Mouse (Mus musculus): ENCODE results near the gene Gm45711. TPM values are rescaled to one million over a fixed set of nuclear protein-coding genes. Genes with fewer than 3 reads are reported as not detected.
"Not testable (repeated sequence)": the region's sequence is repeated elsewhere in the genome, so short reads cannot be mapped to it uniquely, and the experiment has no call there.

Gene Gm45711
- polyA plus RNA-seq, 1 experiment from 2014 or later = not detected

DNA sequence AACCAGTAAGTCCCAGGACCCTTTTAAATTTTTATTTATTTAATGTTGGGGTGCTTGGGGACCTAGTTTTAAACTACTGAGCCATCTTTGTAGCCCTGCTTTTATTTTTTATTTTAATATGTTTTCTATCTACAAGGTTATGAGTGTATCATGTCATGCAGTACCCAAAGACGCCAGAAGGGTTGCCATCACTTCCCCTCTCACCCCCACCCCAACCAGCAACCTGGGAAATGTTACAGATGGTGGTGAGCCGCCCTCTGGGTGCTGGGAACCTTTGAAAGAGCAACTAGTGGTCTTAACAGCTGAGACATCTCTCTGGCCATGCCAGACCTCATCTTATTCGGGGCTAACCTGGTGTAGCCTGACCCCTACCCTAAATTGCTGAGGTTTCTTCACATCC lies 28.0 kb upstream of the Gm45711 start:
- 36% methylated on average over 3 of the region's 3 CpGs for WGBS
- Histone ChIP-seq H3K9ac (replicated peaks; ENCODE audit: low read length) (no peak overlapping the region), H3K4me1 (ENCODE audit: control insufficient read depth, insufficient read depth, low read length) (no peaks in the 10 kb centered on the region), H3K27me3 (ENCODE audit: control insufficient read depth, insufficient read depth, low read length) (no peaks in the 10 kb centered on the region), H3K9me3 (replicated peaks; ENCODE audit: control insufficient read depth, low read length) (no peaks in the 10 kb centered on the region), H3K4me3 (ENCODE audit: low read depth, low read length) (no peak overlapping the region), H3K4me2 (ENCODE audit: low read depth, low read length) (no peak overlapping the region), H3K36me3 (replicated peaks; ENCODE audit: control insufficient read depth, insufficient read depth, low read depth, low read length) (no peaks in the 10 kb centered on the region), H3K27ac (replicated peaks; ENCODE audit: low read depth, low read length) (no peak overlapping the region)
- ATAC-seq (replicated peaks; ENCODE audit: insufficient number of reproducible peaks, low FRiP score, low TSS enrichment, low read depth) (no peak), DNase-seq (ENCODE audit: low spot score) (no peak)

DNA sequence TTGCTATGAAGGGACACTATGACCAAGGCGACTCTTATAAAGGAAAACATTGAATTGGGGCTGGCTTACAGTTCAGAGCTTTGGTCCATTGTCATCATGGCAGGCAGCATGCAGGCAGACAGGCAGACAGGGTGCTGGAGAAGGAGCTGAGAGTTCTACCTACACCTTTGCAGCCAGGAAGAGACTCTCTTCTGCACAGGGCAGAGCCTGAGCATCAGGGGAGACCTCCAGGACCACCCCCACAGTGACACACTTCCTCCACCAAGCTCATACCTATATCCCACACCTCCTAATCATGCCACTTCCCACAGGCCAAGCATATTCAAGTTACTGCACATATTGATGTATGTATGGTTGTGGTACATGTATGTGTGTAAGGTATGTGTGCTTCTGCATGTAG lies 26.9 kb upstream of the Gm45711 start:
- ATAC-seq (replicated peaks; ENCODE audit: insufficient number of reproducible peaks, low FRiP score, low TSS enrichment, low read depth) (no peak), DNase-seq (ENCODE audit: low spot score) (no peak)
- 87% methylated on average over 1 of the region's 1 CpGs for WGBS

DNA sequence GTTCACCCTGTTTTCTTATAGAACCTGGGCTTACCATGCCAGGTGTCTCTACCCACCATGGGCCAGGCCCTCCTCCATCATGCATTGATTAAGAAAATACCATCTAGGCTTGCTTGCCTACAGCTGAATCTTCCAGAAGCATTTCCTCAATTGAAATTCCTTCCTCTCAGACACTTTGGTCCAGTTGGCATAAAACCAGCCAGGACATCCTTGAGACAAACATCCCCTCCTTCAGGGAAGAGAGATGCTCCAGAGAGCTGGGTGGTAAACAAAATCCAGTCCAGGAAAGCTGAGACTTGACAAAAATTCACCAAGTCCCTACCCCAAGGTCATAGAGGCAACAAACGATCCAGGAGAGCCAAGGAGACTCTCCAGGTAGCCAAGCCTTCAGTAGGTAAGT lies 24.3 kb upstream of the Gm45711 start:
- no peaks in the 10 kb centered on the region for H3K4me1 ChIP-seq (ENCODE audit: control insufficient read depth, insufficient read depth, low read length)
- no peaks in the 10 kb centered on the region for H3K9me3 ChIP-seq (replicated peaks; ENCODE audit: control insufficient read depth, low read length)
- no peak overlapping the region for H3K4me2 ChIP-seq (ENCODE audit: low read depth, low read length)
- H3K36me3 ChIP-seq (replicated peaks; ENCODE audit: control insufficient read depth, insufficient read depth, low read depth, low read length) = no peaks in the 10 kb centered on the region
- DNase-seq (ENCODE audit: low spot score) = no peak
- H3K27me3 ChIP-seq (ENCODE audit: control insufficient read depth, insufficient read depth, low read length) = no peaks in the 10 kb centered on the region
- no peak overlapping the region for H3K27ac ChIP-seq (replicated peaks; ENCODE audit: low read depth, low read length)
- 81% methylated on average over 1 of the region's 1 CpGs for WGBS
- H3K4me3 ChIP-seq (ENCODE audit: low read depth, low read length) = no peak overlapping the region
- no peak overlapping the region for H3K9ac ChIP-seq (replicated peaks; ENCODE audit: low read length)
- ATAC-seq (replicated peaks; ENCODE audit: insufficient number of reproducible peaks, low FRiP score, low TSS enrichment, low read depth) = no peak

More for the DNA sequence above, 26.9 kb upstream of the Gm45711 start:
- Histone ChIP-seq H3K9ac (replicated peaks; ENCODE audit: low read length) (no peak overlapping the region), H3K36me3 (replicated peaks; ENCODE audit: control insufficient read depth, insufficient read depth, low read depth, low read length) (no peaks in the 10 kb centered on the region), H3K4me1 (ENCODE audit: control insufficient read depth, insufficient read depth, low read length) (no peaks in the 10 kb centered on the region), H3K4me3 (ENCODE audit: low read depth, low read length) (no peak overlapping the region), H3K27me3 (ENCODE audit: control insufficient read depth, insufficient read depth, low read length) (no peaks in the 10 kb centered on the region), H3K9me3 (replicated peaks; ENCODE audit: control insufficient read depth, low read length) (no peaks in the 10 kb centered on the region), H3K4me2 (ENCODE audit: low read depth, low read length) (no peak overlapping the region), H3K27ac (replicated peaks; ENCODE audit: low read depth, low read length) (no peak overlapping the region)

DNA sequence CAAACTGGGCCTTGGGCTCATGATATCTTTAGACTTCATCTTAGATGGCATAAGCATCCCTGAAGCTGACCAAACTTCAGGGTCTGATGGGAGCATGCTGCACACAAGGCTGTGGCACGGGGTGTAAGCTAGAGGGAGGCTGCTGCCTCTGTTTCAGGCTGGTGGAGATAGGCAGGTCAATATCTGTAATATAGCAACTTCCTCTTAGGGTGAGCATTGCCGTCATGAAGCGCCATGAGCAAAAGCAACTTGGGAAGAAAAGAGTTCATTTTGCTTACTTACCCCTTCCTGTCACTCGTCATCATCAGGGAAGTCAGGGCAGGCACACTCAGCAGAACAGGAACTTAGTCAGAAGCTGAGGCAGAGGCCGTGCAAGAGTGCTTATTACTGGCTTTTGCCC lies 23.9 kb upstream of the Gm45711 start:
- no peaks in the 10 kb centered on the region for H3K36me3 ChIP-seq (replicated peaks; ENCODE audit: control insufficient read depth, insufficient read depth, low read depth, low read length)
- WGBS = 61% methylated on average over 5 of the region's 5 CpGs
- no peak for DNase-seq (ENCODE audit: low spot score)

DNA sequence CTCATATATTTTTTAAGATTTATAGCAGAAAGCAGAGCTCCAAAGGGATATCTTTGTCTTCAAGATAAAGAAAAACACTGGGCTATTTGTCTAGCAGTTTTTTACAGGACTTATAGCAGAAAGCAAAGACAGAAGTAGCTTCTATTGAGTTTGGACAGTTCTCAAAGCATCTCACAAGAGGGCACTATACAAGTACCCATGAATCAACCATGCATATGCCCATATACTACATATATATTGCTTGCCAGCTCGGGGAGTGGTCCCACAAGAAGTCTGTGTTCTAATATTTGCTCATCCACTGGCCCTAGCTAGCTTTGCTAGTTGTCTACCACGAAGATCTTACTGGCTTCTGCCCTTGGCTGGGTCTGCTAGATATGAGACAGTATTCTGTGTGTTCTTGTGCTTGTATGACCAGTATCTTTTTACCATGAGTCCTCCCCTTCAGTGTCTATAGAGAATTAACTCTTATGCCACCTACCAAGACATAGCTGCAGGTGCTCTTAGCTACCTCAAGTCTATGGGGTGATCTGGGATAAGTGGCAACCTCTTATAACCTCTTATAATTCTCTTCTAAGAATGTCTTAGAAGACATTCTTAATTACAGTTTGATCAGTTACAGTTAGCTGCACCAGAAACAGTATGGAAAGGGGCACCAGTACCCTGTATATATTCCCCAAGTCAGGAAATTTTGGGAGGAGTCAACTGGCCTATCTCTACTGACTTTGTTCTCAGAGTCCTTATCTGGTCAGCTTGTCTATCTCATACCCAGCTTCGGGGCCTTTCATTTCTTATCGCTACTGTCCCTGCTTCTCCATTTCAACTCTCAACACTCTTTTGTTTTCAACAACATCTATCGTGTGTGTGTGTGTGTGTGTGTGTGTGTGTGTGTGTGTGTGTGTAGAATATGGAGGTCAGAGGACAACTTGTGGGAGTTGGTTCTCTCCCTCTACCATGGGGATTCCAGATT lies 23.1 kb upstream of the Gm45711 start:
- H3K4me2 ChIP-seq (ENCODE audit: low read depth, low read length) = no peak overlapping the region
- no peaks in the 10 kb centered on the region for H3K4me1 ChIP-seq (ENCODE audit: control insufficient read depth, insufficient read depth, low read length)
- H3K9me3 ChIP-seq (replicated peaks; ENCODE audit: control insufficient read depth, low read length) = no peaks in the 10 kb centered on the region
- WGBS = 82% methylated on average over 5 of the region's 5 CpGs
- H3K4me3 ChIP-seq (ENCODE audit: low read depth, low read length) = no peak overlapping the region
- H3K27me3 ChIP-seq (ENCODE audit: control insufficient read depth, insufficient read depth, low read length) = no peaks in the 10 kb centered on the region
- DNase-seq (ENCODE audit: low spot score) = no peak
- no peaks in the 10 kb centered on the region for H3K36me3 ChIP-seq (replicated peaks; ENCODE audit: control insufficient read depth, insufficient read depth, low read depth, low read length)
- no peak overlapping the region for H3K27ac ChIP-seq (replicated peaks; ENCODE audit: low read depth, low read length)
- ATAC-seq (replicated peaks; ENCODE audit: insufficient number of reproducible peaks, low FRiP score, low TSS enrichment, low read depth) = no peak
- H3K9ac ChIP-seq (replicated peaks; ENCODE audit: low read length) = no peak overlapping the region

More for the DNA sequence above, 23.9 kb upstream of the Gm45711 start:
- H3K27ac ChIP-seq (replicated peaks; ENCODE audit: low read depth, low read length) = no peak overlapping the region
- no peak overlapping the region for H3K4me2 ChIP-seq (ENCODE audit: low read depth, low read length)
- H3K9me3 ChIP-seq (replicated peaks; ENCODE audit: control insufficient read depth, low read length) = no peaks in the 10 kb centered on the region
- H3K9ac ChIP-seq (replicated peaks; ENCODE audit: low read length) = no peak overlapping the region
- no peak overlapping the region for H3K4me3 ChIP-seq (ENCODE audit: low read depth, low read length)
- H3K27me3 ChIP-seq (ENCODE audit: control insufficient read depth, insufficient read depth, low read length) = no peaks in the 10 kb centered on the region
- H3K4me1 ChIP-seq (ENCODE audit: control insufficient read depth, insufficient read depth, low read length) = no peaks in the 10 kb centered on the region
- ATAC-seq (replicated peaks; ENCODE audit: insufficient number of reproducible peaks, low FRiP score, low TSS enrichment, low read depth) = no peak

DNA sequence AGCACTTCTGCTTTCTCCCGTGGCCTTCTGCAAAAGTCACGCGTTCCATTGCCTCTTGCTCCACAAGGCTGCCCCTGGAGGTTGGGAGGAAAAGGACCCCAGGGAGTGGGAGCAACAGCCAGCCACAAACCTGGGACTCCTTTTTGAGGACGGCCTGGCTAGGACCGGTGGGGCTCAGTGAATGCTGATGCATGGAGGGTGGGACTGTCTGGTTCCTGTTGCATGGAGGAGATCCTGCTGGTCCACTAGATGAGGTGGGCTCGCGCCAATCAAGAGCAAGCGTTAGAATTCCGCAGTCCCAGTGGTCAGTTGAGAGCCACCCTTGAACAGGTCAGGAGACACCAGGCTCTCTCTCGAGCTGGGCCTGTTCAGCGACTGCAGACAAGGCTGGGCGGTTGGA lies 12.0 kb upstream of the Gm45711 start, which contains the start of gene Cmtm2b:
Gene Cmtm2b, plus strand, starts transcription at position 301 of the 400 bp plus-strand sequence.
- not testable (repeated sequence) for H3K9ac ChIP-seq (replicated peaks; ENCODE audit: low read length); DNase-seq (ENCODE audit: low spot score); H3K4me1 ChIP-seq (ENCODE audit: control insufficient read depth, insufficient read depth, low read length); H3K9me3 ChIP-seq (replicated peaks; ENCODE audit: control insufficient read depth, low read length); ATAC-seq (replicated peaks; ENCODE audit: insufficient number of reproducible peaks, low FRiP score, low TSS enrichment, low read depth); H3K36me3 ChIP-seq (replicated peaks; ENCODE audit: control insufficient read depth, insufficient read depth, low read depth, low read length); H3K4me3 ChIP-seq (ENCODE audit: low read depth, low read length); H3K27me3 ChIP-seq (ENCODE audit: control insufficient read depth, insufficient read depth, low read length); H3K27ac ChIP-seq (replicated peaks; ENCODE audit: low read depth, low read length); H3K4me2 ChIP-seq (ENCODE audit: low read depth, low read length)
- WGBS = 87% methylated on average over 12 of the region's 12 CpGs

DNA sequence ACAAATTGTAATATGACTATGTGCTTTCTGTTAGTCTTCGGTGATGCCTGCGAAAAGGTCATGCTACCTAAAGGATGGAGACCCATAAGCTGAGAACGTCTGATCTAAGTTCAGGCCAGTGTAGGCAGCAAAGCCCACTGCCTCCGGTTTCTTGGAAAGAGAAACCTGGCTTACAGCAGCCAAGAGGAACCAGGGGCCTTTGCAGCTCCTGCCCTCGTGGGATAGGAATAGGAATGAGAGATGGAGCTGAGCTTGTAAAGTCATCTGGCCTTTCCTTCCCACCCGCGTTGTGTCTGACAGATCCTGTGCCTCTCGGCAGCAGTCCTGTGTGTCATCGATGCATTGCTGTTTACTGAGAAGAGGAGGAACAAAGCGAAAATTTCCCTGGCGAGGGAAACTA lies 11.4 kb upstream of the Gm45711 start, which contains the start of gene Gm11020:
Gene Gm11020, plus strand, starts transcription at position 301 of the 400 bp plus-strand sequence.
- H3K27me3 ChIP-seq (ENCODE audit: control insufficient read depth, insufficient read depth, low read length); H3K4me2 ChIP-seq (ENCODE audit: low read depth, low read length); DNase-seq (ENCODE audit: low spot score); H3K27ac ChIP-seq (replicated peaks; ENCODE audit: low read depth, low read length); H3K9ac ChIP-seq (replicated peaks; ENCODE audit: low read length); H3K4me1 ChIP-seq (ENCODE audit: control insufficient read depth, insufficient read depth, low read length); ATAC-seq (replicated peaks; ENCODE audit: insufficient number of reproducible peaks, low FRiP score, low TSS enrichment, low read depth); H3K4me3 ChIP-seq (ENCODE audit: low read depth, low read length); H3K9me3 ChIP-seq (replicated peaks; ENCODE audit: control insufficient read depth, low read length); H3K36me3 ChIP-seq (replicated peaks; ENCODE audit: control insufficient read depth, insufficient read depth, low read depth, low read length): not testable (repeated sequence)
- 85% methylated on average over 8 of the region's 11 CpGs for WGBS

DNA sequence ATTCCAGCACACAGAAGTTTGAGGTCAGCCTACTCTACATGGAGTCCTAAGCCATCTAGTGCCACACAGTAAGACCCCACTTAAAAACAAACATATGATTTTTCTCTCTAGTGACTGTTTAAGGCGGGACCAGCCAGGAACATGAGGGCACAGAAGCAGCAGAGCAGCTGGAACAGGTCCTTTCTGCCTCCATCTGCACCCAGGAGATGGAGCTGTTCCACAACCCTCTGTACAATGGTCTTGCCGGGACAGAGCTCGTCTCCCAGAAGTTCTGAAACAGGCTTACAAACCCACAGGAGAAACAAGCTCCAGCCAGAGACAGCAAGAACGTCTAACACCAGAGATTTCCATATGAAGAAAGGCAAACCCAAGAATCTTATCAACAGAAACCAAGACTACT lies 3.4 kb upstream of the Gm45711 start:
- Histone ChIP-seq H3K4me1 (ENCODE audit: control insufficient read depth, insufficient read depth, low read length) (no peaks in the 10 kb centered on the region), H3K9ac (replicated peaks; ENCODE audit: low read length) (no peak overlapping the region), H3K36me3 (replicated peaks; ENCODE audit: control insufficient read depth, insufficient read depth, low read depth, low read length) (no peaks in the 10 kb centered on the region), H3K9me3 (replicated peaks; ENCODE audit: control insufficient read depth, low read length) (no peaks in the 10 kb centered on the region), H3K4me3 (ENCODE audit: low read depth, low read length) (no peak overlapping the region), H3K27ac (replicated peaks; ENCODE audit: low read depth, low read length) (no peak overlapping the region), H3K27me3 (ENCODE audit: control insufficient read depth, insufficient read depth, low read length) (no peaks in the 10 kb centered on the region), H3K4me2 (ENCODE audit: low read depth, low read length) (no peak overlapping the region)
- no peak for DNase-seq (ENCODE audit: low spot score)
- no peak for ATAC-seq (replicated peaks; ENCODE audit: insufficient number of reproducible peaks, low FRiP score, low TSS enrichment, low read depth)
- WGBS = 75% methylated on average over 4 of the region's 4 CpGs
